Mouse (Mus musculus) leukemia stem cell, adult 10-12 weeks (primary cell): Measurements from ENCODE around the gene Phf23. TPM values are rescaled to one million over a fixed set of nuclear protein-coding genes. Genes with fewer than 3 reads are reported as not detected.

ENCODE experiments used
- polyA plus RNA-seq: library from polyadenylated mRNA; stranded (reverse); fragments of >175 nt; gene quantifications from 2 replicates; pipeline ENCODE4 v1.2.3, GENCODE M21; 2012; ENCODE audit warnings: low replicate concordance

Phf23 gene
- 43.8 and 51.3 TPM in 2 replicates for polyA plus RNA-seq

DNA sequence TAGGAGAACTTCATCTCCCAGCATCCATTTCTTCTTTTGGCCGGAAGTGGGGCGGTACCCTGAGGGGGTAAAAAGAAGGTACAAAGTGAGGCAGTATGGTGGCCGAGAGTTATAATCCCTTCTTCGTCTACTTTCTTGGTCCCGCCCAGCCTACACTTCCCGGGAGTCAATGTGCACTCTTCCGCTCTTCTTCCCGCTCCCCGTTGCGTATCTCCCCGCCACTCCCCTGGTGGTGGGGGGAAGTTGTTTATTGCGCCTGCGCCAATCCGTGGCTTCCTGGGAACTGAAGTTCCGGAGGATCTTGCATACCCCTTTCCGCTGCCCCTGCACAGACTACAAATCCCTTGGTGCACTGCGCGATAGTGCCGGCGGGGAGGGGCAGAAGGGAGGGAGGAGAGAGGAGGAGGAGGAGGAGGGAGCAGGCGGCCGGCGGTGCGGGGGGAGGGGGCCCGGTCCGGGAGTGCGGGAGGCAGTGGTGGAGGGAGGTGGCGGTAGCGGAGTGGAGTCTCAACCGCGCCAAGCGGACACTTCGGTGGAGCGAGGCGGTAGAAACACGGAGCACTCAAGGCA, at the start of gene Phf23:
Phf23 (plus strand) TSS at position 387 of the 570 bp plus-strand sequence.

DNA sequence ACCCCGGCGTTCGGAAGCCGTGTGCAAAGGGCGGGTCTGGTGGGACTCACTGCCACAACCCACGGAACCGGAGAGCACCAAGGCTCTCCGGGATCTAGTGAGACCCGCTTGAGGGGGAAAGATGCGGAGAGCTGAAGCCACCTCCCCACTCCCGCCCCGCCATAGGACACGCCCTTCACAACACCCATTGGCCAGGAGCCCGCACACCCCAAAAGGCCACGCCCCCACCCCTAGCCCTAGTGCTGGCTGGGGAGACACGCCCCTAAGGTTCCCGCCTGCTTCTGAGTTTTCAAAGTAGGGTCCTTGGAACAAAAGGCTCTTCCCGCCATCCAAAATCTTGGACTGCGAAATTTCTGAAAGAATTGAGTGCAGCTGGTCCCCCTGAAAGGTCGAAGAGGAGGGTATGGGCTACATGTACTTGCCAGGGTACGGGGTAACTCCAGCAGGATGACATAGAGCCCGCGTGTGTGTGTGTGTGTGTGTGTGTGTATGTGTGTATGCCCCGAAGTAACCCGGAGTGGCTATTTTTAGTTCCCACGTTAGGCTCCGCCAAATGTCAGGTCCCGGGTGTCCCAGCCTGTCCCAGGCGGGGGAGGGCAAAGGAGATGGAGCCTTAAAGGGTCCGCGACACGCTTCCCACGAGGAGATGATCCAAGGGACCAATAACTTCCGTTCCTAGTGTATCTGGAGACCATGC, 47.4 kb upstream of the Phf23 start, which contains the start of gene Slc2a4:
Slc2a4 (minus strand) TSS at position 123 of the 697 bp plus-strand sequence.

DNA sequence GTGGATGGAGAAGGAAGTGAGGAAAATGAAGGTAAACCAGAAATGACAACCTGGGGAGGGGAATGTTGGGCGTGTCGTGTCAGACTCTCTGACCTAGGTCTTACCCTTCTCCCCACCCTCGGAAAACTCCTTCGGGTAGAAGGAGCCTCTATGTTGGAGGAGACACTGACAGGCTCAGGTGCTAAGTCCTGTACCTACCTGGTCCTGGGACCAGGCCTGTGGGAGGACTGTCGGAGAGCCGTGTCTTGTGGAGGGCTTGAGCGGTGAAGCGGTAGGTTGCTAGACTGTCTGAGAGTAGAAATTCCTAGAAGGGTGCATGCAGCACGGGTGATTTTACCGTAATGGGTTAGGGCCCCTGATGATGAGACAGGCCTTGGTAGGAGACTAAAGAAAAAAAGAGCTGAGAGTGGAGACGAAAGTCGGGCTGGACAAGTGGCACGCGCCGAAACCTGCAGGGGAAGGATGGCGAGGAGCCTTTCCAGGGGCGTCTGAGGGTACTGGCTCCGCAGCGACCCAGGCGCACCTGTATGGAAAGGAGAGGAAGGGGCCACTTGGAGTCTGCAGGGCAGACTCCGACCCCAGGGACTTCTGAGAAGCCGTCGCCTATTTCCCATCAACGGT, 30.8 kb upstream of the Phf23 start, which contains the start of gene Cldn7:
Cldn7 (plus strand) TSS at position 130 of the 621 bp plus-strand sequence.

DNA sequence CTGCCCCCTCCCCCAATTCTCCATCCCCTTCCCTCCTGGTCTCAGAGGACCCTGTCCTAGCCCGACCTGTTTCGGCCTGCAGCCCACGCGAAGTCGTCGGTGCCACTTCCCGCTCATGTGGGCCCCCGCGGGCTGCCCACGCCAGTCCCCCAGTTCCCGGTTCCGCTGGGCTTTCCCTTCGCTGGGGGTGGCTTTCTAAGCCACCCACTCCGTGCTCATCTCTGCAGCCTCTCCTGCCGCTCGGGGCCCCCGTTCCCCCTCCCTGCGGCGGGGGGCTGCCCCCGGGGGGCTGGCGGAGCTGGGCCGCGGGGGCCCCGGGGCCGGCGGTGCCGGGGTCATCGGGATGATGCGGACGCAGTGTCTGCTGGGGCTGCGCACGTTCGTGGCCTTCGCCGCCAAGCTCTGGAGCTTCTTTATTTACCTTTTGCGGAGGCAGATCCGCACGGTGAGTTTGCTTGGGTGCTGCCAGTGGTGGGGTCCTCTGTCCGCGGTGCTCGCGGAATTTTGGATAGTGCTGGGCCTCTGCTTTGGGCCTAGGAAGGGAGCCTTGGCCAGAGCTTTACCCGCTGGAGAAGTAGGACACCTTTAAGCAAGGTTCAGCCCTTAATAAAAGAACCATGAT, 14.3 kb upstream of the Phf23 start, which contains the start of gene Ctdnep1:
Ctdnep1 (plus strand) TSS at position 16 of the 622 bp plus-strand sequence.

DNA sequence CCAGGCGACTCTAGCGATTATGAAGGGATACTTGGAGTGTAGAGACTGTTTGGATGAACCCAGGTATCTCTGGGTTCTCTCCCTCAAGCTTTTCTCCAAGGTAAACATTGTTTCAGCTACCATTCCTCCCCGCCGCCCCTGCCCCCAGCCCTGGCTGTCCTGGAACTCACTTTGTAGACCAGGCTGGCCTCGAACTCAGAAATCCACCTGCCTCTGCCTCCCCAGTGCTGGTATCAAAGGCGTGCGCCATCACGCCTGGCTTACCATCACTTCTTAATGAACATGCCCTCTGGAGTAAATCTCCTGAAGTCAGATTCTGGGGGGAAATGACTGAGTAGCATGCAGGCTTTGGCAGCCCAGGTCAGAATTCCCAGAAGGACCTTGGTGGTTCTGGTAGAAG, 13.4 kb upstream of the Phf23 start, which contains the start of gene Elp5:
Elp5 (minus strand) TSS at position 293 of the 400 bp plus-strand sequence.

DNA sequence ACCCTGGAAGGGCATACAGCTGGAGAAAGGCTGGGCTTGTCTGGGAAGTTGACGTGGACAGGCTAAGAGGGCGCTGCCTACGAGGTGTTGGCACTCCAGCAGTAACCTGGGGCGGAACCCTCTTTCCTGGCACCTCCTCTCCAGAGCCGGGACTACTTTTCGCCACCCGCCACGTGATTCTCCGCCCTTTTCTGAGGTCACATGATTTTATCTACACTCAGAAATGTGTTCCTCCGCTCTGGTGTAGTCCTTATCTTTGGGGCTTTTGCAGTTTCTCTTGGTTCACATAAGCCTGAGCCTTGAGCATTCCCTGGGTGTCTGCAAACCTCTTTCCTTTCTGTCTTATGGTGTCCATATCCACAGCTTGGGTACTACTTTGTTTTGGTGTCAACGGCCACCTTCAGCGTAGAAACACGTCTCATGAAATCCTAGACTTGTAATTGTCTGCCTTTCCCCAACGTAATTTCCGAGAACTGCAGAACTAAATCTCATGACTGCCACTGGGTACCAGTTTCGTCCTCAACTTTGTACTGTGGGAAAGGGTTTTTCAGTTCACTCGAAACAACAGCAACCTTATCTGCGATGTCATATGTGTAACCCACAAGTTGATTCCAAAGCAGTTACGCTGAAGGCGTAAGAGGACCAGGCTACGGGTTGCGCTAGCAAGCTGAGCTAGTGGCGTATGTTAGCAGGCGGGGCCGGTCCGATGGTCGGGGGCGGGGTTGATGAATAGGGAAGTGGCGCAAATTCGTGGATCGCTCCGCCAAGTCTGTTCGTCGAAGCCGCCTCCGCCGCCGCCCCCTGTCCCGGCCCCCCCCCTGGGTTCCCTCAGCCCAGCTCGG, 4.5 kb upstream of the Phf23 start, which contains the start of gene Gabarap:
Gabarap (plus strand) TSS at position 294 of the 842 bp plus-strand sequence.

DNA sequence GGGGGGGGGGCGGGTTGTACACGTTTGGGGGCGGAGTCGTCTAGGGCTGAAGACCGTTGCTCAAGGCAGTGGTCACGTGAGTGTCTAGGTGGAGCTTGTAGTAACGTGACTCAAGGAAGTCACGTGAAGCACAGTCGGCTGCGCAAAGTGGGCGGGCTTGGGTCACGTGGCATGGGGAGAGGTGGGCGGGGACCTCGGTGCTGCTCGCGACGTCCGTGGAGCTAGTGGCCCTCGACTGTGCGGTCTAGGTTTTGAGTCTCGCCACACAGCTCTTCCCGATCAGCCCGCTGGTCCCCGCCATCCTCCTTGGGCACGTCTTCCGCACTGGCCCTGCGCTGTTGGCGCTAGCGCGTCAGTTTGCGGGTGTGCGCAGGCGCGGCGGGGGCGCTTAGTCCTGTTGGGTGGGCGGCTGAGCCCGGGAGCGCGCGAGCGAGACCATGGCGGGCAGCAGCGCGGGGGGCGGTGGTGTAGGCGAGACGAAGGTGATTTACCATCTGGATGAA, 4.9 kb downstream of the Phf23 start, which contains the start of gene Dvl2:
Dvl2 (plus strand) TSS at position 200 of the 503 bp plus-strand sequence.

DNA sequence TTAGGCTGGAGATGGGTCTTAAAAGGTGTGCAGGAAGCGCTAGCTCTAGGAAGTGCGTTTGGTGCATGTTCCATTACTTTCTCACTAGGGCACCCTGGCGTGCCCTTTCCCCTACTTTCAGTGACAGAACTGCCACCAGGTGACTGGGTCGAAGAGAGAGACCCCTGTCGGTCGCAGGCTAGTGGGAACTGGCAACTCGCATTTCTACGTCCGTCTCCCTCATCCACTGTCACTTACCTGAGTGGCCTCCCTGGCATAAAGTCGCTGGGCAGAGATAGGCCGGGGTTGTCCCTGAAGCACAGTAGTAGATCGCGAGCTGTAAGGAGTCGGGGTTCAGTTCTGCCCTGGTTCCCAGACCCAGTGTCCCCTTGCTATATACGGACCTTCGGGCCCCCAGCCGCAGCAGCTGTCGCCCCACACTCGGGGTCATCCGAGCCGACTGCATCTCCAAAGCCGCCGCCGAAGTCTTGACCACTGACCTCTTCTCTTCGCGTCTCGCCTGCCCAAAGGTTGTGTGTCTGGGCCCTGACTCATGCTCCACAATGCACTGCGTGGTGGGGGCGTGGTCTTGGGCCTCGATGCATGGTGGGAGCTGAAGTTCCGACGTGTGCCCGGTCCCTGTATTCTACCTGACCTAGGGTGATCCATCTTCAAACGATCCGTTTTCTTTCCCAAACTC, 19.4 kb downstream of the Phf23 start, which contains the start of gene Acadvl:
Acadvl (minus strand) TSS at position 532 of the 679 bp plus-strand sequence.

DNA sequence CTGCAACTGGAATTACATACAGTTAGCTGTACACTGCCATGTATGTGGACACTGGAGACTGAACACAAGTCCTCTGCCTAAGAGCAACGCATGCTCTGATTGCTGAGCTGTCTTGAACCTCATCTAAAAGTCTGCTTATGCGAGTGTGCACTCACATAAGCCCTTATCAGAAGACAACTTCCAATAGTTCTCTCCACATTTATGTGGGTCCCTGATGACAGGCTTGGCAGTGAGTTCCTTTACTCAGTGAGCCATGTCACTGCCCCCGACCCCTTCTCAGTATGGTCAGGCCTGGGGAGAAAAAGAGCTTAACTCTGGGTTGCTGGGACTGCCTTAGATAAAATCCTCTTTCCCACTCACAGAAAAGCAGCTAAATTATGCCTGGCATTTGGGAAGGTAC, 21.1 kb downstream of the Phf23 start, which contains the start of gene Dlg4:
Dlg4 (plus strand) TSS at position 274 of the 400 bp plus-strand sequence.

Other genes with a start within 250 kb of the Phf23 start
- 92.9 and 194 TPM in 2 replicates for gene Polr2a, start 237.1 kb upstream of the Phf23 start, polyA plus RNA-seq
- gene Slc35g3, start 233.8 kb upstream of the Phf23 start, polyA plus RNA-seq, result not detected in 2 replicates
- 38.9 and 47.4 TPM in 2 replicates for gene Zbtb4, start 229.9 kb upstream of the Phf23 start, polyA plus RNA-seq
- 0.18 and 0.20 TPM in 2 replicates for gene Chrnb1, start 199.8 kb upstream of the Phf23 start, polyA plus RNA-seq
- 0.07 and 0.47 TPM in 2 replicates for gene Fgf11, start 193.9 kb upstream of the Phf23 start, polyA plus RNA-seq
- gene Tmem102, start 190.2 kb upstream of the Phf23 start, polyA plus RNA-seq, result not detected in 2 replicates
- 0.07 TPM in 1 of 2 replicates, not detected in the other for gene Gm39566, start 180.5 kb upstream of the Phf23 start, polyA plus RNA-seq
- gene Spem2, start 177.3 kb upstream of the Phf23 start, polyA plus RNA-seq, result not detected in 2 replicates
- not detected in 2 replicates for gene Spem1, start 173.6 kb upstream of the Phf23 start, polyA plus RNA-seq
- gene Nlgn2, start 158.0 kb upstream of the Phf23 start, polyA plus RNA-seq, result 3.7 and 5.0 TPM in 2 replicates
- 531 and 1,176 TPM in 2 replicates for gene Tmem256, start 157.3 kb upstream of the Phf23 start, polyA plus RNA-seq
- gene Plscr3, start 149.4 kb upstream of the Phf23 start, polyA plus RNA-seq, result 64.9 and 78.2 TPM in 2 replicates
- gene Tnk1, start 137.0 kb upstream of the Phf23 start, polyA plus RNA-seq, result 2.0 and 2.3 TPM in 2 replicates
- gene Tmem95, start 117.8 kb upstream of the Phf23 start, polyA plus RNA-seq, result not detected in 2 replicates
- 1.4 and 2.2 TPM in 2 replicates for gene Kctd11, start 114.4 kb upstream of the Phf23 start, polyA plus RNA-seq
- gene Acap1, start 100.2 kb upstream of the Phf23 start, polyA plus RNA-seq, result 28.9 and 53.7 TPM in 2 replicates
- 0.18 and 0.33 TPM in 2 replicates for gene 2810408A11Rik, start 94.8 kb upstream of the Phf23 start, polyA plus RNA-seq
- gene Neurl4, start 94.7 kb upstream of the Phf23 start, polyA plus RNA-seq, result 131 and 182 TPM in 2 replicates
- gene Gps2, start 81.9 kb upstream of the Phf23 start, polyA plus RNA-seq, result 157 and 339 TPM in 2 replicates
- 1,855 and 2,103 TPM in 2 replicates for gene Eif5a, start 73.8 kb upstream of the Phf23 start, polyA plus RNA-seq
- gene Ybx2, start 60.0 kb upstream of the Phf23 start, polyA plus RNA-seq, result 0.99 TPM in 1 of 2 replicates, not detected in the other
- gene Slc2a4, start 47.6 kb upstream of the Phf23 start, polyA plus RNA-seq, result 2.4 and 14.7 TPM in 2 replicates
- 0.62 TPM in 1 of 2 replicates, not detected in the other for gene Cldn7, start 31.0 kb upstream of the Phf23 start, polyA plus RNA-seq
- 151 and 407 TPM in 2 replicates for gene Ctdnep1, start 14.6 kb upstream of the Phf23 start, polyA plus RNA-seq
- gene Elp5, start 13.3 kb upstream of the Phf23 start, polyA plus RNA-seq, result 7.0 and 11.8 TPM in 2 replicates
- 126 and 157 TPM in 2 replicates for gene Gabarap, start 4.6 kb upstream of the Phf23 start, polyA plus RNA-seq
- 32.3 and 38.3 TPM in 2 replicates for gene Dvl2, start 4.8 kb downstream of the Phf23 start, polyA plus RNA-seq
- 24.5 and 26.3 TPM in 2 replicates for gene Acadvl, start 19.6 kb downstream of the Phf23 start, polyA plus RNA-seq
- 4.8 and 5.4 TPM in 2 replicates for gene Dlg4, start 21.2 kb downstream of the Phf23 start, polyA plus RNA-seq
- gene Asgr1, start 58.3 kb downstream of the Phf23 start, polyA plus RNA-seq, result not detected in 2 replicates
- not detected in 2 replicates for gene Asgr2, start 96.9 kb downstream of the Phf23 start, polyA plus RNA-seq
- not detected in 2 replicates for gene Mgl2, start 134.6 kb downstream of the Phf23 start, polyA plus RNA-seq
- gene Clec10a, start 160.4 kb downstream of the Phf23 start, polyA plus RNA-seq, result 1.8 TPM in 1 of 2 replicates, not detected in the other
- 0.42 TPM in 1 of 2 replicates, not detected in the other for gene Slc16a11, start 217.0 kb downstream of the Phf23 start, polyA plus RNA-seq
- 3.8 and 9.0 TPM in 2 replicates for gene Slc16a13, start 225.3 kb downstream of the Phf23 start, polyA plus RNA-seq
- 1.2 and 1.5 TPM in 2 replicates for gene Bcl6b, start 234.0 kb downstream of the Phf23 start, polyA plus RNA-seq
- gene 0610010K14Rik, start 242.1 kb downstream of the Phf23 start, polyA plus RNA-seq, result 33.6 and 74.0 TPM in 2 replicates
- gene Gm21988, start 244.1 kb downstream of the Phf23 start, polyA plus RNA-seq, result 2.5 and 3.1 TPM in 2 replicates
- gene Rnasek, start 244.1 kb downstream of the Phf23 start, polyA plus RNA-seq, result 27.1 and 102 TPM in 2 replicates